Mouse (Mus musculus): ENCODE results near the gene Trp53bp1.

Trp53bp1 gene

GRCm38 (mm10) chr2:121271236-121271927 is at the start of gene Trp53bp1:
Gene Trp53bp1, minus strand, starts transcription at chr2:121271407.
- DNase-seq (ENCODE audit: inconsistent age in 2 of 2, low spot score in 1 of 2): peak; percentile 96 to 99

GRCm38 (mm10) chr2:121316278-121316677 is 45.1 kb upstream of the Trp53bp1 start:
- DNase-seq (ENCODE audit: inconsistent age in 2 of 2, low spot score in 1 of 2): no peak

GRCm38 (mm10) chr2:121308997-121309416 is 37.8 kb upstream of the Trp53bp1 start:
- DNase-seq (ENCODE audit: inconsistent age in 2 of 2, low spot score in 1 of 2): peak in 1 of 2 experiments; percentile 47

- DNase-seq (ENCODE audit: inconsistent age in 2 of 2, low spot score in 1 of 2): no peak
Measured at GRCm38 (mm10) chr2:121300036-121300435, 28.8 kb upstream of the Trp53bp1 start.

GRCm38 (mm10) chr2:121299471-121299870 is 28.3 kb upstream of the Trp53bp1 start:
- no peak for DNase-seq (ENCODE audit: inconsistent age in 2 of 2, low spot score in 1 of 2)

- no peak for DNase-seq (ENCODE audit: inconsistent age in 2 of 2, low spot score in 1 of 2)
Measured at GRCm38 (mm10) chr2:121298131-121298530, 26.9 kb upstream of the Trp53bp1 start.

GRCm38 (mm10) chr2:121297701-121298100 is 26.5 kb upstream of the Trp53bp1 start:
- DNase-seq (ENCODE audit: inconsistent age in 2 of 2, low spot score in 1 of 2): no peak

- no peak for DNase-seq (ENCODE audit: inconsistent age in 2 of 2, low spot score in 1 of 2)
Measured at GRCm38 (mm10) chr2:121296754-121297231, 25.6 kb upstream of the Trp53bp1 start.

- DNase-seq (ENCODE audit: inconsistent age in 2 of 2, low spot score in 1 of 2): peak in 1 of 2 experiments; percentile 39
Measured at GRCm38 (mm10) chr2:121295608-121296571, 24.7 kb upstream of the Trp53bp1 start.

GRCm38 (mm10) chr2:121294753-121295607 is 23.8 kb upstream of the Trp53bp1 start:
- DNase-seq (ENCODE audit: inconsistent age in 2 of 2, low spot score in 1 of 2): peak; percentile 30 to 55

GRCm38 (mm10) chr2:121294182-121294581 is 23.0 kb upstream of the Trp53bp1 start:
- DNase-seq (ENCODE audit: inconsistent age in 2 of 2, low spot score in 1 of 2): peak; percentile 47 to 69

GRCm38 (mm10) chr2:121292316-121293013 is 21.3 kb upstream of the Trp53bp1 start:
- no peak for DNase-seq (ENCODE audit: inconsistent age in 2 of 2, low spot score in 1 of 2)

- DNase-seq (ENCODE audit: inconsistent age in 2 of 2, low spot score in 1 of 2): peak; percentile 26 to 59
Measured at GRCm38 (mm10) chr2:121289730-121290540, 18.7 kb upstream of the Trp53bp1 start.

GRCm38 (mm10) chr2:121288901-121289729 is 17.9 kb upstream of the Trp53bp1 start, which contains the start of gene Map1a:
Gene Map1a, plus strand, starts transcription at chr2:121289600.
- DNase-seq (ENCODE audit: inconsistent age in 2 of 2, low spot score in 1 of 2): peak; percentile 96 to 97

- DNase-seq (ENCODE audit: inconsistent age in 2 of 2, low spot score in 1 of 2): no peak
Measured at GRCm38 (mm10) chr2:121287850-121288249, 16.6 kb upstream of the Trp53bp1 start.

- DNase-seq (ENCODE audit: inconsistent age in 2 of 2, low spot score in 1 of 2): no peak
Measured at GRCm38 (mm10) chr2:121271928-121272516, 815 bp upstream of the Trp53bp1 start.

GRCm38 (mm10) chr2:121270521-121271235 is 529 bp downstream of the Trp53bp1 start:
- no peak for DNase-seq (ENCODE audit: inconsistent age in 2 of 2, low spot score in 1 of 2)

Measured in adrenal gland, adult (tissue).